Comparison of ENCODE assay signal across 25 mouse cellular contexts in genomic region chr11:69711082-69711481, GRCm38 (mm10). TPM values are rescaled to one million over a fixed set of nuclear protein-coding genes. Genes with fewer than 3 reads are reported as not detected.
A peak's percentile ranks its signal among the peaks of the same experiment; 100 is the strongest.
DNase-seq lines count a peak whose midpoint lies in the region; ATAC-seq lines count a peak whose summit lies in the region.
"Had no signal": no experiment of that assay in that cellular context is flagged by ENCODE, and none has a peak within 500 bp of the region (broad histone marks: within the 10 kb centered on the region; RNA-seq: fewer than 3 reads in every experiment).

No protein-coding gene starts in this region.

- peaks cover 40% of the 10 kb centered on the region for H3K4me1 ChIP-seq in liver, embryonic 13.5 days (replicated peaks)
- H3K4me1 ChIP-seq in midbrain, embryonic 11.5 days (ENCODE audit: control insufficient read depth, insufficient read depth, low read length) = no peaks in the 10 kb centered on the region
- H3K4me1 ChIP-seq in midbrain, embryonic 13.5 days (replicated peaks) = no peaks in the 10 kb centered on the region; the same call in 1 of the 2 replicates
- H3K4me1 ChIP-seq: forebrain, embryonic 12.5 days had no signal

- no peak for ATAC-seq in liver, embryonic 13.5 days (ENCODE audit: low read depth)
- no peak for ATAC-seq in midbrain, embryonic 11.5 days (ENCODE audit: low FRiP score)
- ATAC-seq in midbrain, embryonic 13.5 days = no peak
- ATAC-seq: forebrain, embryonic 14.5 days; forebrain, embryonic 16.5 days; Patski had no signal

- no peak overlapping the region for H3K4me2 ChIP-seq in liver, embryonic 13.5 days
- no peak overlapping the region for H3K4me2 ChIP-seq in midbrain, embryonic 11.5 days
- no peak overlapping the region for H3K4me2 ChIP-seq in midbrain, embryonic 13.5 days (replicated peaks)
- H3K4me2 ChIP-seq: embryonic facial prominence, embryonic 13.5 days; embryonic facial prominence, embryonic 15.5 days; forebrain, embryonic 12.5 days had no signal

- no peak for DNase-seq in liver, embryonic 13.5 days
- DNase-seq in liver (no peak), ES-CJ7 (ENCODE audit: low read depth, low spot score) (peak; percentile 63), R1 (ENCODE audit: low read depth, low spot score) (peak; percentile 49)
- DNase-seq in midbrain, embryonic 11.5 days (ENCODE audit: low spot score, missing footprints) = peak; percentile 81
- DNase-seq in embryo, embryonic 9.5 days (ENCODE audit: extremely low spot score) = no peak
- no peak for DNase-seq in kidney, postnatal 36 days
- DNase-seq: adrenal gland, adult 2 months; adrenal gland, postnatal 10 days; adrenal gland, postnatal 25 days; cerebellum, adult 11-12 months; cerebellum, adult 2 months; cerebellum, adult 9-10 months; cerebellum, postnatal 10 days; cerebellum, postnatal 25 days had no signal

- no peak overlapping the region for H3K4me3 ChIP-seq in liver, embryonic 13.5 days (replicated peaks)
- no peak overlapping the region for H3K4me3 ChIP-seq in midbrain, embryonic 11.5 days (ENCODE audit: low read depth, low read length)
- H3K4me3 ChIP-seq in midbrain, embryonic 13.5 days (replicated peaks) = no peak overlapping the region
- H3K4me3 ChIP-seq: embryonic facial prominence, embryonic 13.5 days; embryonic facial prominence, embryonic 15.5 days; erythroblast, embryonic 14.5 days; forebrain, embryonic 10.5 days; forebrain, embryonic 12.5 days had no signal

- 73% methylated on average over 2 of the region's 2 CpGs for WGBS in liver, embryonic 13.5 days (ENCODE audit: insufficient replicate concordance)
- WGBS in midbrain, embryonic 11.5 days = 79% methylated on average over 2 of the region's 2 CpGs
- 80% methylated on average over 2 of the region's 2 CpGs for WGBS in midbrain, embryonic 13.5 days

- H3K9me3 ChIP-seq in liver, embryonic 13.5 days (replicated peaks) = no peaks in the 10 kb centered on the region
- H3K9me3 ChIP-seq in midbrain, embryonic 11.5 days (ENCODE audit: control insufficient read depth, low read length) = no peaks in the 10 kb centered on the region
- no peaks in the 10 kb centered on the region for H3K9me3 ChIP-seq in midbrain, embryonic 13.5 days
- H3K9me3 ChIP-seq: embryonic facial prominence, embryonic 13.5 days; embryonic facial prominence, embryonic 15.5 days; forebrain, embryonic 10.5 days; forebrain, embryonic 12.5 days; G1E had no signal

- H3K36me3 ChIP-seq in liver, embryonic 13.5 days = no peaks in the 10 kb centered on the region
- no peaks in the 10 kb centered on the region for H3K36me3 ChIP-seq in midbrain, embryonic 11.5 days (ENCODE audit: control insufficient read depth, insufficient read depth, low read length)
- no peaks in the 10 kb centered on the region for H3K36me3 ChIP-seq in midbrain, embryonic 13.5 days
- H3K36me3 ChIP-seq: embryonic facial prominence, embryonic 13.5 days; embryonic facial prominence, embryonic 15.5 days; forebrain, embryonic 10.5 days; forebrain, embryonic 12.5 days; G1E had no signal

- H3K27ac ChIP-seq in liver, embryonic 13.5 days = peak overlapping the region; percentile 20
- no peak overlapping the region for H3K27ac ChIP-seq in midbrain, embryonic 11.5 days (ENCODE audit: low read depth, low read length)
- no peak overlapping the region for H3K27ac ChIP-seq in midbrain, embryonic 13.5 days
- H3K27ac ChIP-seq: embryonic facial prominence, embryonic 13.5 days; embryonic facial prominence, embryonic 15.5 days; forebrain, embryonic 10.5 days; forebrain, embryonic 12.5 days had no signal

- no peaks in the 10 kb centered on the region for H3K27me3 ChIP-seq in liver, embryonic 13.5 days
- H3K27me3 ChIP-seq in midbrain, embryonic 11.5 days (ENCODE audit: control insufficient read depth, insufficient read depth, low read length) = no peaks in the 10 kb centered on the region
- H3K27me3 ChIP-seq in midbrain, embryonic 13.5 days = no peaks in the 10 kb centered on the region
- H3K27me3 ChIP-seq: embryonic facial prominence, embryonic 13.5 days; embryonic facial prominence, embryonic 15.5 days; forebrain, embryonic 12.5 days; Patski had no signal

- no peak overlapping the region for H3K9ac ChIP-seq in liver, embryonic 13.5 days
- no peak overlapping the region for H3K9ac ChIP-seq in midbrain, embryonic 11.5 days (ENCODE audit: low read length)
- no peak overlapping the region for H3K9ac ChIP-seq in midbrain, embryonic 13.5 days (replicated peaks)
- H3K9ac ChIP-seq: embryonic facial prominence, embryonic 13.5 days; embryonic facial prominence, embryonic 15.5 days; forebrain, embryonic 12.5 days had no signal

RNA-seq across cellular contexts. Expression of gene Tnfsfm13, which starts 15.2 kb away (rescaled TPM):
- polyA plus RNA-seq in liver, embryonic 13.5 days (2015; fragmentation: Nextera tagmentation; extraction: Ambion mirVana) = 1.1 and 1.4 TPM in 2 replicates
- polyA plus RNA-seq in midbrain, embryonic 11.5 days (2014; fragmentation: Nextera tagmentation; extraction: Ambion mirVana) = 0.78 and 1.6 TPM in 2 replicates
- 0.64 and 1.2 TPM in 2 replicates for polyA plus RNA-seq in midbrain, embryonic 13.5 days (2015; fragmentation: Nextera tagmentation; extraction: Ambion mirVana)
- polyA plus RNA-seq: erythroblast, embryonic 14.5 days; G1E had no signal

RNA-seq across cellular contexts. Expression of gene Tnfsf12, which starts 15.4 kb away (rescaled TPM):
- 2.1 and 2.6 TPM in 2 replicates for polyA plus RNA-seq in liver, embryonic 13.5 days (2015; fragmentation: Nextera tagmentation; extraction: Ambion mirVana)
- polyA plus RNA-seq in midbrain, embryonic 11.5 days (2014; fragmentation: Nextera tagmentation; extraction: Ambion mirVana) = 2.0 and 2.8 TPM in 2 replicates
- 0.98 and 1.2 TPM in 2 replicates for polyA plus RNA-seq in midbrain, embryonic 13.5 days (2015; fragmentation: Nextera tagmentation; extraction: Ambion mirVana)
- polyA plus RNA-seq: G1E had no signal

RNA-seq across cellular contexts. Expression of gene Tnfsf13, which starts 25.5 kb away (rescaled TPM):
- polyA plus RNA-seq in liver, embryonic 13.5 days (2015; fragmentation: Nextera tagmentation; extraction: Ambion mirVana) = 0.10 TPM in 1 of 2 replicates, not detected in the other
- not detected in 2 replicates for polyA plus RNA-seq in midbrain, embryonic 11.5 days (2014; fragmentation: Nextera tagmentation; extraction: Ambion mirVana)
- 0.36 TPM in 1 of 2 replicates, not detected in the other for polyA plus RNA-seq in midbrain, embryonic 13.5 days (2015; fragmentation: Nextera tagmentation; extraction: Ambion mirVana)
- polyA plus RNA-seq: erythroblast, embryonic 14.5 days; forebrain, embryonic 10.5 days; G1E had no signal

RNA-seq across cellular contexts. Expression of gene Senp3, which starts 29.2 kb away (rescaled TPM):
- polyA plus RNA-seq in liver, embryonic 13.5 days (2015; fragmentation: Nextera tagmentation; extraction: Ambion mirVana) = 37.3 and 38.6 TPM in 2 replicates
- polyA plus RNA-seq in midbrain, embryonic 11.5 days (2014; fragmentation: Nextera tagmentation; extraction: Ambion mirVana) = 80.6 and 90.8 TPM in 2 replicates
- polyA plus RNA-seq in midbrain, embryonic 13.5 days (2015; fragmentation: Nextera tagmentation; extraction: Ambion mirVana) = 101 and 103 TPM in 2 replicates

RNA-seq across cellular contexts. Expression of gene Eif4a1, which starts 38.9 kb away (rescaled TPM):
- 351 and 453 TPM in 2 replicates for polyA plus RNA-seq in liver, embryonic 13.5 days (2015; fragmentation: Nextera tagmentation; extraction: Ambion mirVana)
- 877 and 900 TPM in 2 replicates for polyA plus RNA-seq in midbrain, embryonic 11.5 days (2014; fragmentation: Nextera tagmentation; extraction: Ambion mirVana)
- 581 and 595 TPM in 2 replicates for polyA plus RNA-seq in midbrain, embryonic 13.5 days (2015; fragmentation: Nextera tagmentation; extraction: Ambion mirVana)

Comparison
In these comparisons a context has a peak if more than half of its experiments do, and no peak if none do; other contexts are left out.
1. DNase-seq: peak in midbrain, embryonic 11.5 days (single experiment), ES-CJ7 (single experiment) and R1 (single experiment); none in liver, embryonic 13.5 days (single experiment), liver (single experiment), embryo, embryonic 9.5 days (single experiment) and kidney, postnatal 36 days (0 of 2).